Mouse (Mus musculus): ENCODE measurements around the gene Crim1.

The Crim1 gene

DNA sequence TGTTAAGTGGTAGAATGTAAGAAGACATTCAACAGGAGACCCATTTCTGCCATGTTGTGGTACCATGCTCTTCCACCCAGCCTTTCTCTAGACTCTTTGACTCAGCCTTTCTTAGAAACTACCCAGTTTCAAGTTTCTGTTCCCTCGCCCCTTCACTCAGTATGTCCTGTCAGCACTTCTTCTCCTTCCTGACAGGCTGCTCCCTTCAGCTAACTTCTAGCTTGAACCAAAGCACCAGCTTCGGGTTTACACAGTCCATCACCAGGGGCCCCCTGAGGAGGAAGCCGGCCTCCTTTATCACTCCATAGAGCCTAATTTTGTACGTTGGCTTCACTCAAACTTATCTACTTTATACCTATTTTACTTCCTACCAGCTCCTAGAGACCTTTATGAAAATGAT is 219.2 kb downstream of the Crim1 start:
- no peak for DNase-seq (ENCODE audit: low spot score)

DNA sequence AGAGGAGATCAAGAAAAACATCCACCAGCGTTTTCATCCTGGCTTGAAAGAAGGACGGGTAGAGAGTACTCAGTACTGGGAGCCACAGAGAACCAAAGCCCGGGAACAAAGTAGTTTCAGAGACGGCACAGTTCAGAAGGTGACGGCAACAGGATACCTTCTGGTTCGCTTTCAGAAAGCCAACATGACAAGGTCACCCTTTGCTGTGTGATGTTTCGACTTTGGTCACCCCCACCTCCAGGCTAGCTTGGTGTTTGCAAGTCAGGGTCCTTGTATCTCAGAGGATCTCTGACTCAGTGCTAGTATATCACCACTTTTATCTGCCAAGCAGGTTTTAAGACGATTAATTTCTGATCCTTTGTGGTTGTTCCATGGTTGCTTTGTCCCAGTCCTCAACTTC is 225.0 kb downstream of the Crim1 start:
- DNase-seq (ENCODE audit: low spot score), result no peak

Measured in c-Kit-positive CD71-positive TER-119-positive erythroid progenitor cells, embryonic 14.5 days (primary cell).